Mouse (Mus musculus): ENCODE measurements around the gene Rpl37.

DNA sequence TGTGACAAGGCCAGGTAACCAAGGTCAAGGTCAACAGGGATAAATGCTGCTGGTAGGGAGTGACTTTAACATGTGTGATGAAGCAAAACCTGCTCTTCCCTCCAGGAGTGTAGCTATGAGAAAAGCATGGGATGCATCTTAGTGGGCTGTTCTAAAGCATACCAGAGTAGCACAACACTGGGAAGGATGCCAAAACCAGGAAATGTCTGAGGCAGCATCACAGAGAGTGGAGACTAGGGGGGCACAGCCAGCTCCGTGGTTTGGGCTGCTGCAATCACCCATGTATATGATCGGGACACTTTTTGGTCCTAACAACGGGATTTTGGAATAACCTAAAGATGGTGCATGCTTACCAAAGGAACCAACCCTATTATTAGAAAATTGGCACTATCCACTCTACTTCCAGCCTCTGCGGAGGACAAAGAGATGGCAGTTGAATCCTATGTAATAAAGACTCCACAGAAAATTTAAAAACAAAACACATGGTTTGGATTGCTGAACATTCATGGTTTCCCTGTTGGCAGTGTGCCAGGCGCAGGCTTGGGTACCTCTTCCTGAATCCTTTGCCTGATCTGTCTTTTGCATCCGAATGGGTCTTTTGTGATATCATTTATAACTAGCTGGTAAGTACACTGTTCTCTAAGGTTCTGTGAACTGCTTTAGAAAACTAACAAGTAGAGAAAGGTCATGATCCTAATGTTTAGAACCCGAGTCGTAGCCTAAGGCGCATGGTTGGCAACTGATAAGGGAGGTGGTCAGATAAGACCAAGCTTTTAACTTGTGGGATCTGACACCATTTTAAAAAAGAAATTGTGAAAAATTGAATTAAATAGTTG lies 21.8 kb downstream of the Rpl37 start:
- TF ChIP-seq CTCF (IDR thresholded peaks at IDR 0.05) (no peak), EP300 (IDR thresholded peaks at IDR 0.05) (no peak)

Data from lung, postnatal 0 days (tissue).